Mouse (Mus musculus): Measurements from ENCODE around the gene Fbxl15. TPM values are rescaled to one million over a fixed set of nuclear protein-coding genes. Genes with fewer than 3 reads are reported as not detected.
A peak's percentile ranks its signal among the peaks of the same experiment; 100 is the strongest.

The Fbxl15 gene
- total and polyA plus RNA-seq, 3 experiments = 5.3 to 8.0 (median 5.3) TPM

GRCm38 (mm10) chr19:46310312-46310865 is 17.6 kb upstream of the Fbxl15 start:
- peak in 1 of 2 experiments; percentile 1 for DNase-seq
- Histone ChIP-seq H3K9ac (ENCODE audit: low read depth, low read length) (no peak overlapping the region), H3K4me3 (no peak overlapping the region), H3K36me3 (ENCODE audit: control insufficient read depth, insufficient read depth, low read length) (no peaks in the 10 kb centered on the region), H3K27me3 (ENCODE audit: control insufficient read depth, insufficient read depth, low read length) (peaks cover 1% of the 10 kb centered on the region; the same call in 1 of the 2 replicates), H3K79me2 (replicated peaks; ENCODE audit: control insufficient read depth, insufficient read depth, low read length) (no peaks in the 10 kb centered on the region), H3K27ac (no peak overlapping the region), H3K4me1 (ENCODE audit: control insufficient read depth, insufficient read depth, low read length) (no peaks in the 10 kb centered on the region)
- whole genome bisulfite sequencing = 96% methylated on average over 10 of the region's 12 CpGs
- intact Hi-C loops (cut with DNase I) = no loop called here
- TF ChIP-seq POLR2A (IDR thresholded peaks at IDR 0.05; ENCODE audit: insufficient read depth, low read depth, low read length) (no peak), EP300 (IDR thresholded peaks at IDR 0.05; ENCODE audit: insufficient read depth, low read depth, low read length) (no peak), CTCF (IDR thresholded peaks at IDR 0.05) (no peak)

- H3K27ac ChIP-seq = no peak overlapping the region
- H3K4me3 ChIP-seq = no peak overlapping the region
- H3K9ac ChIP-seq (ENCODE audit: low read depth, low read length) = no peak overlapping the region
- peaks cover 6% of the 10 kb centered on the region for H3K27me3 ChIP-seq (ENCODE audit: control insufficient read depth, insufficient read depth, low read length)
- intact Hi-C loops (cut with DNase I) = no loop called here
- TF ChIP-seq POLR2A (IDR thresholded peaks at IDR 0.05; ENCODE audit: insufficient read depth, low read depth, low read length) = no peak
- TF ChIP-seq CTCF (IDR thresholded peaks at IDR 0.05) = no peak
- TF ChIP-seq EP300 (IDR thresholded peaks at IDR 0.05; ENCODE audit: insufficient read depth, low read depth, low read length) = no peak
- no peaks in the 10 kb centered on the region for H3K4me1 ChIP-seq (ENCODE audit: control insufficient read depth, insufficient read depth, low read length)
- 91% methylated on average over 9 of the region's 9 CpGs for WGBS
- H3K36me3 ChIP-seq (ENCODE audit: control insufficient read depth, insufficient read depth, low read length) = no peaks in the 10 kb centered on the region
- no peak for DNase-seq
- no peaks in the 10 kb centered on the region for H3K79me2 ChIP-seq (replicated peaks; ENCODE audit: control insufficient read depth, insufficient read depth, low read length)
These were observed 16.6 kb upstream of the Fbxl15 start for GRCm38 (mm10) chr19:46311341-46311740.

- peaks cover 15% of the 10 kb centered on the region for H3K27me3 ChIP-seq (ENCODE audit: control insufficient read depth, insufficient read depth, low read length)
- TF ChIP-seq CTCF (IDR thresholded peaks at IDR 0.05) (no peak), POLR2A (IDR thresholded peaks at IDR 0.05; ENCODE audit: insufficient read depth, low read depth, low read length) (no peak), EP300 (IDR thresholded peaks at IDR 0.05; ENCODE audit: insufficient read depth, low read depth, low read length) (no peak)
- no peak overlapping the region for H3K9ac ChIP-seq (ENCODE audit: low read depth, low read length)
- H3K4me3 ChIP-seq = no peak overlapping the region
- H3K4me1 ChIP-seq (ENCODE audit: control insufficient read depth, insufficient read depth, low read length) = no peaks in the 10 kb centered on the region
- whole genome bisulfite sequencing = 93% methylated on average over 21 of the region's 21 CpGs
- no peaks in the 10 kb centered on the region for H3K79me2 ChIP-seq (replicated peaks; ENCODE audit: control insufficient read depth, insufficient read depth, low read length)
- intact Hi-C loops (cut with DNase I) = no loop called here
- H3K36me3 ChIP-seq (ENCODE audit: control insufficient read depth, insufficient read depth, low read length) = no peaks in the 10 kb centered on the region
- H3K27ac ChIP-seq = no peak overlapping the region
- peak in 1 of 2 experiments; percentile 16 for DNase-seq
These were observed 15.4 kb upstream of the Fbxl15 start for GRCm38 (mm10) chr19:46312566-46312965.

- 87% methylated on average over 9 of the region's 9 CpGs for WGBS
- DNase-seq = no peak
- Histone ChIP-seq H3K36me3 (ENCODE audit: control insufficient read depth, insufficient read depth, low read length) (no peaks in the 10 kb centered on the region), H3K79me2 (replicated peaks; ENCODE audit: control insufficient read depth, insufficient read depth, low read length) (no peaks in the 10 kb centered on the region), H3K4me3 (no peak overlapping the region), H3K27ac (no peak overlapping the region), H3K9ac (ENCODE audit: low read depth, low read length) (no peak overlapping the region), H3K4me1 (ENCODE audit: control insufficient read depth, insufficient read depth, low read length) (peaks cover under 1% of the 10 kb centered on the region; the same call in 1 of the 2 replicates), H3K27me3 (ENCODE audit: control insufficient read depth, insufficient read depth, low read length) (peaks cover 17% of the 10 kb centered on the region)
- no peak for TF ChIP-seq CTCF (IDR thresholded peaks at IDR 0.05)
- TF ChIP-seq POLR2A (IDR thresholded peaks at IDR 0.05; ENCODE audit: insufficient read depth, low read depth, low read length) = no peak
- intact Hi-C loops (cut with DNase I) = no loop called here
These were observed 14.9 kb upstream of the Fbxl15 start for GRCm38 (mm10) chr19:46313116-46313515.

- no peak overlapping the region for H3K4me3 ChIP-seq
- TF ChIP-seq POLR2A (IDR thresholded peaks at IDR 0.05; ENCODE audit: insufficient read depth, low read depth, low read length) (no peak), EP300 (IDR thresholded peaks at IDR 0.05; ENCODE audit: insufficient read depth, low read depth, low read length) (no peak), CTCF (IDR thresholded peaks at IDR 0.05) (no peak)
- no peak for DNase-seq
- H3K4me1 ChIP-seq (ENCODE audit: control insufficient read depth, insufficient read depth, low read length) = peaks cover 2% of the 10 kb centered on the region; the same call in 1 of the 2 replicates
- H3K36me3 ChIP-seq (ENCODE audit: control insufficient read depth, insufficient read depth, low read length) = no peaks in the 10 kb centered on the region
- intact Hi-C loops (cut with DNase I) = no loop called here
- H3K9ac ChIP-seq (ENCODE audit: low read depth, low read length) = no peak overlapping the region
- H3K27ac ChIP-seq = no peak overlapping the region
- whole genome bisulfite sequencing = 83% methylated on average over 6 of the region's 6 CpGs
- H3K27me3 ChIP-seq (ENCODE audit: control insufficient read depth, insufficient read depth, low read length) = peaks cover 22% of the 10 kb centered on the region
- H3K79me2 ChIP-seq (replicated peaks; ENCODE audit: control insufficient read depth, insufficient read depth, low read length) = no peaks in the 10 kb centered on the region
These were observed 14.4 kb upstream of the Fbxl15 start for GRCm38 (mm10) chr19:46313591-46313990.

GRCm38 (mm10) chr19:46314151-46314601 is 13.8 kb upstream of the Fbxl15 start:
- intact Hi-C loops (cut with DNase I) = no loop called here
- Histone ChIP-seq H3K36me3 (ENCODE audit: control insufficient read depth, insufficient read depth, low read length) (no peaks in the 10 kb centered on the region), H3K27me3 (ENCODE audit: control insufficient read depth, insufficient read depth, low read length) (peaks cover 23% of the 10 kb centered on the region), H3K9ac (ENCODE audit: low read depth, low read length) (no peak overlapping the region), H3K79me2 (replicated peaks; ENCODE audit: control insufficient read depth, insufficient read depth, low read length) (no peaks in the 10 kb centered on the region), H3K4me1 (ENCODE audit: control insufficient read depth, insufficient read depth, low read length) (peaks cover 2% of the 10 kb centered on the region; the same call in 1 of the 2 replicates), H3K4me3 (no peak overlapping the region), H3K27ac (no peak overlapping the region)
- 20% methylated on average over 18 of the region's 18 CpGs for WGBS
- no peak for TF ChIP-seq POLR2A (IDR thresholded peaks at IDR 0.05; ENCODE audit: insufficient read depth, low read depth, low read length)
- TF ChIP-seq CTCF (IDR thresholded peaks at IDR 0.05) = no peak
- TF ChIP-seq EP300 (IDR thresholded peaks at IDR 0.05; ENCODE audit: insufficient read depth, low read depth, low read length) = no peak
- DNase-seq = peak in 1 of 2 experiments; percentile 5
